Mouse (Mus musculus): ENCODE data around the gene Nubp1. TPM values are rescaled to one million over a fixed set of nuclear protein-coding genes. Genes with fewer than 3 reads are reported as not detected.
A peak's percentile ranks its signal among the peaks of the same experiment; 100 is the strongest.

Gene Nubp1
- polyA plus RNA-seq, 1 experiment from 2014 or later, result 49.0 TPM

GRCm38 (mm10) chr16:10374254-10375011 is 37.3 kb upstream of the Nubp1 start:
- Histone ChIP-seq H3K27me3 (ENCODE audit: control insufficient read depth, insufficient read depth, low read length) (no peaks in the 10 kb centered on the region), H3K4me2 (ENCODE audit: low read length) (peak overlapping the region; percentile 49), H3K4me1 (ENCODE audit: control insufficient read depth, insufficient read depth, low read length) (peaks cover 5% of the 10 kb centered on the region; the same call in 1 of the 2 replicates), H3K27ac (replicated peaks; ENCODE audit: low read depth, low read length) (no peak overlapping the region), H3K4me3 (replicated peaks; ENCODE audit: low read depth, low read length) (peak overlapping the region; percentile 17; the same call in 1 of the 2 replicates), H3K36me3 (ENCODE audit: control insufficient read depth, insufficient read depth, low read length) (no peaks in the 10 kb centered on the region), H3K9ac (replicated peaks; ENCODE audit: low read length) (0 out of 2 replicates have a peak overlapping the region, but pooled peaks have one; percentile 24), H3K9me3 (ENCODE audit: control insufficient read depth, low read length) (no peaks in the 10 kb centered on the region)
- DNase-seq, result peak; percentile 85
- peak; percentile 71; the same call in 1 of the 2 replicates for ATAC-seq (ENCODE audit: low FRiP score, low TSS enrichment)
- WGBS, result 23% methylated on average over 13 of the region's 13 CpGs

GRCm38 (mm10) chr16:10377286-10377685 is 34.5 kb upstream of the Nubp1 start:
- Histone ChIP-seq H3K27ac (replicated peaks; ENCODE audit: low read depth, low read length) (no peak overlapping the region), H3K27me3 (ENCODE audit: control insufficient read depth, insufficient read depth, low read length) (no peaks in the 10 kb centered on the region), H3K36me3 (ENCODE audit: control insufficient read depth, insufficient read depth, low read length) (no peaks in the 10 kb centered on the region), H3K4me1 (ENCODE audit: control insufficient read depth, insufficient read depth, low read length) (peaks cover 4% of the 10 kb centered on the region; the same call in 1 of the 2 replicates), H3K4me2 (ENCODE audit: low read length) (no peak overlapping the region), H3K4me3 (replicated peaks; ENCODE audit: low read depth, low read length) (no peak overlapping the region), H3K9ac (replicated peaks; ENCODE audit: low read length) (no peak overlapping the region), H3K9me3 (ENCODE audit: control insufficient read depth, low read length) (no peaks in the 10 kb centered on the region)
- ATAC-seq (ENCODE audit: low FRiP score, low TSS enrichment) (no peak), DNase-seq (no peak)
- 58% methylated on average over 1 of the region's 1 CpGs for WGBS

- 67% methylated on average over 2 of the region's 2 CpGs for WGBS
- no peaks in the 10 kb centered on the region for H3K36me3 ChIP-seq (ENCODE audit: control insufficient read depth, insufficient read depth, low read length)
- no peak for DNase-seq
- no peak for ATAC-seq (ENCODE audit: low FRiP score, low TSS enrichment)
- H3K4me2 ChIP-seq (ENCODE audit: low read length), result no peak overlapping the region
- no peak overlapping the region for H3K4me3 ChIP-seq (replicated peaks; ENCODE audit: low read depth, low read length)
- no peaks in the 10 kb centered on the region for H3K9me3 ChIP-seq (ENCODE audit: control insufficient read depth, low read length)
- peaks cover 2% of the 10 kb centered on the region; the same call in 1 of the 2 replicates for H3K4me1 ChIP-seq (ENCODE audit: control insufficient read depth, insufficient read depth, low read length)
- H3K9ac ChIP-seq (replicated peaks; ENCODE audit: low read length), result no peak overlapping the region
- no peaks in the 10 kb centered on the region for H3K27me3 ChIP-seq (ENCODE audit: control insufficient read depth, insufficient read depth, low read length)
- no peak overlapping the region for H3K27ac ChIP-seq (replicated peaks; ENCODE audit: low read depth, low read length)
These were observed 32.2 kb upstream of the Nubp1 start for GRCm38 (mm10) chr16:10379531-10379930.

GRCm38 (mm10) chr16:10384060-10384497 is 27.7 kb upstream of the Nubp1 start:
- Histone ChIP-seq H3K36me3 (ENCODE audit: control insufficient read depth, insufficient read depth, low read length) (no peaks in the 10 kb centered on the region), H3K27me3 (ENCODE audit: control insufficient read depth, insufficient read depth, low read length) (no peaks in the 10 kb centered on the region), H3K9ac (replicated peaks; ENCODE audit: low read length) (no peak overlapping the region), H3K9me3 (ENCODE audit: control insufficient read depth, low read length) (no peaks in the 10 kb centered on the region), H3K4me3 (replicated peaks; ENCODE audit: low read depth, low read length) (no peak overlapping the region), H3K4me2 (ENCODE audit: low read length) (no peak overlapping the region), H3K4me1 (ENCODE audit: control insufficient read depth, insufficient read depth, low read length) (no peaks in the 10 kb centered on the region), H3K27ac (replicated peaks; ENCODE audit: low read depth, low read length) (no peak overlapping the region)
- 40% methylated on average over 8 of the region's 8 CpGs for WGBS
- DNase-seq (no peak), ATAC-seq (ENCODE audit: low FRiP score, low TSS enrichment) (no peak)

GRCm38 (mm10) chr16:10384544-10384943 is 27.2 kb upstream of the Nubp1 start:
- Histone ChIP-seq H3K9me3 (ENCODE audit: control insufficient read depth, low read length) (no peaks in the 10 kb centered on the region), H3K9ac (replicated peaks; ENCODE audit: low read length) (no peak overlapping the region), H3K4me2 (ENCODE audit: low read length) (no peak overlapping the region), H3K27me3 (ENCODE audit: control insufficient read depth, insufficient read depth, low read length) (no peaks in the 10 kb centered on the region), H3K4me3 (replicated peaks; ENCODE audit: low read depth, low read length) (no peak overlapping the region), H3K27ac (replicated peaks; ENCODE audit: low read depth, low read length) (no peak overlapping the region), H3K4me1 (ENCODE audit: control insufficient read depth, insufficient read depth, low read length) (no peaks in the 10 kb centered on the region), H3K36me3 (ENCODE audit: control insufficient read depth, insufficient read depth, low read length) (no peaks in the 10 kb centered on the region)
- DNase-seq, result no peak
- 65% methylated on average over 3 of the region's 3 CpGs for WGBS
- no peak for ATAC-seq (ENCODE audit: low FRiP score, low TSS enrichment)

- Histone ChIP-seq H3K4me3 (replicated peaks; ENCODE audit: low read depth, low read length) (no peak overlapping the region), H3K36me3 (ENCODE audit: control insufficient read depth, insufficient read depth, low read length) (no peaks in the 10 kb centered on the region), H3K4me1 (ENCODE audit: control insufficient read depth, insufficient read depth, low read length) (no peaks in the 10 kb centered on the region), H3K9me3 (ENCODE audit: control insufficient read depth, low read length) (no peaks in the 10 kb centered on the region), H3K4me2 (ENCODE audit: low read length) (no peak overlapping the region), H3K9ac (replicated peaks; ENCODE audit: low read length) (no peak overlapping the region), H3K27ac (replicated peaks; ENCODE audit: low read depth, low read length) (no peak overlapping the region), H3K27me3 (ENCODE audit: control insufficient read depth, insufficient read depth, low read length) (no peaks in the 10 kb centered on the region)
- WGBS, result 76% methylated on average over 12 of the region's 12 CpGs
- DNase-seq, result no peak
- ATAC-seq (ENCODE audit: low FRiP score, low TSS enrichment), result no peak
These were observed 26.5 kb upstream of the Nubp1 start for GRCm38 (mm10) chr16:10385261-10385660.

GRCm38 (mm10) chr16:10388634-10389365 is 22.9 kb upstream of the Nubp1 start:
- no peak overlapping the region for H3K27ac ChIP-seq (replicated peaks; ENCODE audit: low read depth, low read length)
- no peak for DNase-seq
- H3K36me3 ChIP-seq (ENCODE audit: control insufficient read depth, insufficient read depth, low read length), result no peaks in the 10 kb centered on the region
- H3K4me3 ChIP-seq (replicated peaks; ENCODE audit: low read depth, low read length), result no peak overlapping the region
- no peaks in the 10 kb centered on the region for H3K9me3 ChIP-seq (ENCODE audit: control insufficient read depth, low read length)
- H3K9ac ChIP-seq (replicated peaks; ENCODE audit: low read length), result no peak overlapping the region
- 94% methylated on average over 6 of the region's 6 CpGs for WGBS
- no peak for ATAC-seq (ENCODE audit: low FRiP score, low TSS enrichment)
- no peak overlapping the region for H3K4me2 ChIP-seq (ENCODE audit: low read length)
- no peaks in the 10 kb centered on the region for H3K27me3 ChIP-seq (ENCODE audit: control insufficient read depth, insufficient read depth, low read length)
- H3K4me1 ChIP-seq (ENCODE audit: control insufficient read depth, insufficient read depth, low read length), result no peaks in the 10 kb centered on the region

GRCm38 (mm10) chr16:10392587-10392986 is 19.2 kb upstream of the Nubp1 start:
- Histone ChIP-seq H3K4me1 (ENCODE audit: control insufficient read depth, insufficient read depth, low read length) (no peaks in the 10 kb centered on the region), H3K27me3 (ENCODE audit: control insufficient read depth, insufficient read depth, low read length) (peaks cover 2% of the 10 kb centered on the region; the same call in 1 of the 2 replicates), H3K36me3 (ENCODE audit: control insufficient read depth, insufficient read depth, low read length) (no peaks in the 10 kb centered on the region), H3K4me3 (replicated peaks; ENCODE audit: low read depth, low read length) (no peak overlapping the region), H3K4me2 (ENCODE audit: low read length) (no peak overlapping the region), H3K9ac (replicated peaks; ENCODE audit: low read length) (no peak overlapping the region), H3K9me3 (ENCODE audit: control insufficient read depth, low read length) (no peaks in the 10 kb centered on the region), H3K27ac (replicated peaks; ENCODE audit: low read depth, low read length) (no peak overlapping the region)
- DNase-seq, result no peak
- 88% methylated on average over 9 of the region's 9 CpGs for WGBS
- no peak for ATAC-seq (ENCODE audit: low FRiP score, low TSS enrichment)

Data from midbrain, embryonic 14.5 days (tissue).